Mouse (Mus musculus): ENCODE measurements around the gene Map3k13. TPM values are rescaled to one million over a fixed set of nuclear protein-coding genes. Genes with fewer than 3 reads are reported as not detected.

Map3k13 gene
- polyA plus RNA-seq, 1 experiment from 2014 or later: 1.3 TPM

GRCm38 (mm10) chr16:21878834-21879233 lies 84.7 kb downstream of the Map3k13 start:
- WGBS: 77% methylated on average over 3 of the region's 3 CpGs
- no peak overlapping the region for H3K9ac ChIP-seq (replicated peaks; ENCODE audit: low read depth, low read length)
- no peak overlapping the region for H3K4me3 ChIP-seq (ENCODE audit: low read depth, low read length)
- no peaks in the 10 kb centered on the region for H3K9me3 ChIP-seq (ENCODE audit: control insufficient read depth, low read depth, low read length)
- H3K36me3 ChIP-seq (ENCODE audit: control insufficient read depth, insufficient read depth, low read length): no peaks in the 10 kb centered on the region
- no peaks in the 10 kb centered on the region for H3K4me1 ChIP-seq (ENCODE audit: control insufficient read depth, insufficient read depth, low read length)
- ATAC-seq (ENCODE audit: insufficient number of reproducible peaks, insufficient read depth, low FRiP score, low read depth): no peak
- H3K4me2 ChIP-seq (replicated peaks; ENCODE audit: low read depth, low read length): no peak overlapping the region
- no peak overlapping the region for H3K27ac ChIP-seq (ENCODE audit: low read length)
- no peaks in the 10 kb centered on the region for H3K27me3 ChIP-seq (ENCODE audit: control insufficient read depth, insufficient read depth, low read length)

- WGBS: 57% methylated on average over 6 of the region's 6 CpGs
- no peak overlapping the region for H3K4me2 ChIP-seq (replicated peaks; ENCODE audit: low read depth, low read length)
- H3K4me1 ChIP-seq (ENCODE audit: control insufficient read depth, insufficient read depth, low read length): no peaks in the 10 kb centered on the region
- no peak for ATAC-seq (ENCODE audit: insufficient number of reproducible peaks, insufficient read depth, low FRiP score, low read depth)
- no peak overlapping the region for H3K27ac ChIP-seq (ENCODE audit: low read length)
- H3K9me3 ChIP-seq (ENCODE audit: control insufficient read depth, low read depth, low read length): no peaks in the 10 kb centered on the region
- H3K36me3 ChIP-seq (ENCODE audit: control insufficient read depth, insufficient read depth, low read length): no peaks in the 10 kb centered on the region
- H3K9ac ChIP-seq (replicated peaks; ENCODE audit: low read depth, low read length): no peak overlapping the region
- H3K4me3 ChIP-seq (ENCODE audit: low read depth, low read length): no peak overlapping the region
- H3K27me3 ChIP-seq (ENCODE audit: control insufficient read depth, insufficient read depth, low read length): no peaks in the 10 kb centered on the region
These were observed 87.0 kb downstream of the Map3k13 start for GRCm38 (mm10) chr16:21881181-21881580.

- no peaks in the 10 kb centered on the region for H3K36me3 ChIP-seq (ENCODE audit: control insufficient read depth, insufficient read depth, low read length)
- H3K27me3 ChIP-seq (ENCODE audit: control insufficient read depth, insufficient read depth, low read length): no peaks in the 10 kb centered on the region
- H3K4me1 ChIP-seq (ENCODE audit: control insufficient read depth, insufficient read depth, low read length): no peaks in the 10 kb centered on the region
- H3K4me3 ChIP-seq (ENCODE audit: low read depth, low read length): no peak overlapping the region
- no peak overlapping the region for H3K4me2 ChIP-seq (replicated peaks; ENCODE audit: low read depth, low read length)
- 69% methylated on average over 7 of the region's 7 CpGs for WGBS
- H3K27ac ChIP-seq (ENCODE audit: low read length): no peak overlapping the region
- H3K9ac ChIP-seq (replicated peaks; ENCODE audit: low read depth, low read length): no peak overlapping the region
- H3K9me3 ChIP-seq (ENCODE audit: control insufficient read depth, low read depth, low read length): no peaks in the 10 kb centered on the region
- ATAC-seq (ENCODE audit: insufficient number of reproducible peaks, insufficient read depth, low FRiP score, low read depth): no peak
These were observed 87.6 kb downstream of the Map3k13 start for GRCm38 (mm10) chr16:21881582-21882259.

GRCm38 (mm10) chr16:21887601-21888000 lies 93.5 kb downstream of the Map3k13 start:
- H3K27ac ChIP-seq (ENCODE audit: low read length): no peak overlapping the region
- no peak overlapping the region for H3K4me2 ChIP-seq (replicated peaks; ENCODE audit: low read depth, low read length)
- H3K9ac ChIP-seq (replicated peaks; ENCODE audit: low read depth, low read length): no peak overlapping the region
- H3K9me3 ChIP-seq (ENCODE audit: control insufficient read depth, low read depth, low read length): no peaks in the 10 kb centered on the region
- no peaks in the 10 kb centered on the region for H3K27me3 ChIP-seq (ENCODE audit: control insufficient read depth, insufficient read depth, low read length)
- no peaks in the 10 kb centered on the region for H3K36me3 ChIP-seq (ENCODE audit: control insufficient read depth, insufficient read depth, low read length)
- no peak overlapping the region for H3K4me3 ChIP-seq (ENCODE audit: low read depth, low read length)
- no peak for ATAC-seq (ENCODE audit: insufficient number of reproducible peaks, insufficient read depth, low FRiP score, low read depth)
- no peaks in the 10 kb centered on the region for H3K4me1 ChIP-seq (ENCODE audit: control insufficient read depth, insufficient read depth, low read length)
- 80% methylated on average over 2 of the region's 2 CpGs for WGBS

GRCm38 (mm10) chr16:21893890-21894289 lies 99.7 kb downstream of the Map3k13 start:
- Histone ChIP-seq H3K9ac (replicated peaks; ENCODE audit: low read depth, low read length) (no peak overlapping the region), H3K27ac (ENCODE audit: low read length) (no peak overlapping the region), H3K9me3 (ENCODE audit: control insufficient read depth, low read depth, low read length) (no peaks in the 10 kb centered on the region), H3K36me3 (ENCODE audit: control insufficient read depth, insufficient read depth, low read length) (no peaks in the 10 kb centered on the region), H3K4me3 (ENCODE audit: low read depth, low read length) (no peak overlapping the region), H3K4me2 (replicated peaks; ENCODE audit: low read depth, low read length) (no peak overlapping the region), H3K4me1 (ENCODE audit: control insufficient read depth, insufficient read depth, low read length) (no peaks in the 10 kb centered on the region), H3K27me3 (ENCODE audit: control insufficient read depth, insufficient read depth, low read length) (no peaks in the 10 kb centered on the region)
- WGBS: 90% methylated on average over 6 of the region's 6 CpGs
- no peak for ATAC-seq (ENCODE audit: insufficient number of reproducible peaks, insufficient read depth, low FRiP score, low read depth)

GRCm38 (mm10) chr16:21901286-21901685 lies 107.1 kb downstream of the Map3k13 start:
- H3K4me1 ChIP-seq (ENCODE audit: control insufficient read depth, insufficient read depth, low read length): no peaks in the 10 kb centered on the region
- no peak overlapping the region for H3K9ac ChIP-seq (replicated peaks; ENCODE audit: low read depth, low read length)
- H3K27ac ChIP-seq (ENCODE audit: low read length): no peak overlapping the region
- no peak overlapping the region for H3K4me2 ChIP-seq (replicated peaks; ENCODE audit: low read depth, low read length)
- no peaks in the 10 kb centered on the region for H3K27me3 ChIP-seq (ENCODE audit: control insufficient read depth, insufficient read depth, low read length)
- no peaks in the 10 kb centered on the region for H3K36me3 ChIP-seq (ENCODE audit: control insufficient read depth, insufficient read depth, low read length)
- WGBS: 78% methylated on average over 5 of the region's 5 CpGs
- no peak for ATAC-seq (ENCODE audit: insufficient number of reproducible peaks, insufficient read depth, low FRiP score, low read depth)
- H3K9me3 ChIP-seq (ENCODE audit: control insufficient read depth, low read depth, low read length): no peaks in the 10 kb centered on the region
- no peak overlapping the region for H3K4me3 ChIP-seq (ENCODE audit: low read depth, low read length)

- Histone ChIP-seq H3K27ac (ENCODE audit: low read length) (no peak overlapping the region), H3K9me3 (ENCODE audit: control insufficient read depth, low read depth, low read length) (no peaks in the 10 kb centered on the region), H3K4me2 (replicated peaks; ENCODE audit: low read depth, low read length) (no peak overlapping the region), H3K9ac (replicated peaks; ENCODE audit: low read depth, low read length) (no peak overlapping the region), H3K27me3 (ENCODE audit: control insufficient read depth, insufficient read depth, low read length) (no peaks in the 10 kb centered on the region), H3K36me3 (ENCODE audit: control insufficient read depth, insufficient read depth, low read length) (no peaks in the 10 kb centered on the region), H3K4me3 (ENCODE audit: low read depth, low read length) (no peak overlapping the region), H3K4me1 (ENCODE audit: control insufficient read depth, insufficient read depth, low read length) (no peaks in the 10 kb centered on the region)
- ATAC-seq (ENCODE audit: insufficient number of reproducible peaks, insufficient read depth, low FRiP score, low read depth): no peak
- WGBS: 86% methylated on average over 10 of the region's 10 CpGs
These were observed 110.5 kb downstream of the Map3k13 start for GRCm38 (mm10) chr16:21904636-21905035.

GRCm38 (mm10) chr16:21905996-21906395 lies 111.8 kb downstream of the Map3k13 start:
- WGBS: 91% methylated on average over 7 of the region's 7 CpGs
- H3K27me3 ChIP-seq (ENCODE audit: control insufficient read depth, insufficient read depth, low read length): no peaks in the 10 kb centered on the region
- no peak overlapping the region for H3K9ac ChIP-seq (replicated peaks; ENCODE audit: low read depth, low read length)
- H3K4me3 ChIP-seq (ENCODE audit: low read depth, low read length): no peak overlapping the region
- no peaks in the 10 kb centered on the region for H3K36me3 ChIP-seq (ENCODE audit: control insufficient read depth, insufficient read depth, low read length)
- ATAC-seq (ENCODE audit: insufficient number of reproducible peaks, insufficient read depth, low FRiP score, low read depth): no peak
- H3K27ac ChIP-seq (ENCODE audit: low read length): no peak overlapping the region
- H3K4me1 ChIP-seq (ENCODE audit: control insufficient read depth, insufficient read depth, low read length): no peaks in the 10 kb centered on the region
- no peak overlapping the region for H3K4me2 ChIP-seq (replicated peaks; ENCODE audit: low read depth, low read length)
- no peaks in the 10 kb centered on the region for H3K9me3 ChIP-seq (ENCODE audit: control insufficient read depth, low read depth, low read length)

GRCm38 (mm10) chr16:21906902-21907301 lies 112.8 kb downstream of the Map3k13 start:
- no peak for ATAC-seq (ENCODE audit: insufficient number of reproducible peaks, insufficient read depth, low FRiP score, low read depth)
- H3K27ac ChIP-seq (ENCODE audit: low read length): no peak overlapping the region
- H3K4me1 ChIP-seq (ENCODE audit: control insufficient read depth, insufficient read depth, low read length): no peaks in the 10 kb centered on the region
- no peaks in the 10 kb centered on the region for H3K36me3 ChIP-seq (ENCODE audit: control insufficient read depth, insufficient read depth, low read length)
- 87% methylated on average over 6 of the region's 6 CpGs for WGBS
- no peaks in the 10 kb centered on the region for H3K27me3 ChIP-seq (ENCODE audit: control insufficient read depth, insufficient read depth, low read length)
- no peak overlapping the region for H3K4me2 ChIP-seq (replicated peaks; ENCODE audit: low read depth, low read length)
- no peaks in the 10 kb centered on the region for H3K9me3 ChIP-seq (ENCODE audit: control insufficient read depth, low read depth, low read length)
- H3K4me3 ChIP-seq (ENCODE audit: low read depth, low read length): no peak overlapping the region
- H3K9ac ChIP-seq (replicated peaks; ENCODE audit: low read depth, low read length): no peak overlapping the region

Measured in stomach, embryonic 14.5 days (tissue).